Mouse (Mus musculus): Measurements from ENCODE around the gene Btbd11. TPM values are rescaled to one million over a fixed set of nuclear protein-coding genes. Genes with fewer than 3 reads are reported as not detected.
A peak's percentile ranks its signal among the peaks of the same experiment; 100 is the strongest.

Gene Btbd11
- polyA plus RNA-seq, 1 experiment from 2014 or later = 9.1 TPM

GRCm38 (mm10) chr10:85517223-85518110 is 130.9 kb downstream of the Btbd11 start:
- H3K4me3 ChIP-seq (replicated peaks) = no peak overlapping the region
- H3K36me3 ChIP-seq (replicated peaks) = no peaks in the 10 kb centered on the region
- no peak overlapping the region for H3K27ac ChIP-seq
- H3K4me1 ChIP-seq = no peaks in the 10 kb centered on the region
- H3K27me3 ChIP-seq = no peaks in the 10 kb centered on the region
- 76% methylated on average over 13 of the region's 13 CpGs for WGBS
- no peak overlapping the region for H3K9ac ChIP-seq
- ATAC-seq (ENCODE audit: low FRiP score) = no peak
- H3K4me2 ChIP-seq = no peak overlapping the region
- H3K9me3 ChIP-seq = no peaks in the 10 kb centered on the region

- no peaks in the 10 kb centered on the region for H3K4me1 ChIP-seq
- H3K27ac ChIP-seq = no peak overlapping the region
- H3K4me3 ChIP-seq (replicated peaks) = no peak overlapping the region
- H3K4me2 ChIP-seq = no peak overlapping the region
- no peaks in the 10 kb centered on the region for H3K36me3 ChIP-seq (replicated peaks)
- ATAC-seq (ENCODE audit: low FRiP score) = no peak
- H3K9me3 ChIP-seq = no peaks in the 10 kb centered on the region
- no peaks in the 10 kb centered on the region for H3K27me3 ChIP-seq
- 94% methylated on average over 6 of the region's 6 CpGs for WGBS
- no peak overlapping the region for H3K9ac ChIP-seq
Measured at GRCm38 (mm10) chr10:85518111-85518409, 131.4 kb downstream of the Btbd11 start.

GRCm38 (mm10) chr10:85522220-85522760 is 135.7 kb downstream of the Btbd11 start:
- H3K4me1 ChIP-seq = peaks cover 17% of the 10 kb centered on the region
- no peaks in the 10 kb centered on the region for H3K36me3 ChIP-seq (replicated peaks)
- H3K9me3 ChIP-seq = no peaks in the 10 kb centered on the region
- WGBS = 89% methylated on average over 7 of the region's 7 CpGs
- no peak overlapping the region for H3K27ac ChIP-seq
- no peaks in the 10 kb centered on the region for H3K27me3 ChIP-seq
- no peak overlapping the region for H3K9ac ChIP-seq
- H3K4me2 ChIP-seq = no peak overlapping the region
- no peak overlapping the region for H3K4me3 ChIP-seq (replicated peaks)
- no peak for ATAC-seq (ENCODE audit: low FRiP score)

GRCm38 (mm10) chr10:85525267-85526015 is 138.8 kb downstream of the Btbd11 start:
- 18% methylated on average over 7 of the region's 7 CpGs for WGBS
- Histone ChIP-seq H3K4me2 (no peak overlapping the region), H3K4me3 (replicated peaks) (no peak overlapping the region), H3K27me3 (no peaks in the 10 kb centered on the region), H3K9ac (no peak overlapping the region), H3K27ac (no peak overlapping the region), H3K36me3 (replicated peaks) (no peaks in the 10 kb centered on the region), H3K9me3 (no peaks in the 10 kb centered on the region), H3K4me1 (peaks cover 17% of the 10 kb centered on the region)
- ATAC-seq (ENCODE audit: low FRiP score) = peak; percentile 54

- no peak overlapping the region for H3K27ac ChIP-seq
- no peak overlapping the region for H3K4me3 ChIP-seq (replicated peaks)
- H3K4me2 ChIP-seq = no peak overlapping the region
- no peak for ATAC-seq (ENCODE audit: low FRiP score)
- no peaks in the 10 kb centered on the region for H3K36me3 ChIP-seq (replicated peaks)
- WGBS = 73% methylated on average over 2 of the region's 2 CpGs
- H3K9ac ChIP-seq = no peak overlapping the region
- H3K27me3 ChIP-seq = no peaks in the 10 kb centered on the region
- no peaks in the 10 kb centered on the region for H3K9me3 ChIP-seq
- peaks cover 17% of the 10 kb centered on the region for H3K4me1 ChIP-seq
Measured at GRCm38 (mm10) chr10:85526657-85527056, 140.0 kb downstream of the Btbd11 start.

- no peak overlapping the region for H3K9ac ChIP-seq
- no peak overlapping the region for H3K4me2 ChIP-seq
- ATAC-seq (ENCODE audit: low FRiP score) = no peak
- H3K4me1 ChIP-seq = peaks cover 17% of the 10 kb centered on the region
- WGBS = 73% methylated on average over 4 of the region's 4 CpGs
- no peak overlapping the region for H3K27ac ChIP-seq
- H3K9me3 ChIP-seq = no peaks in the 10 kb centered on the region
- H3K36me3 ChIP-seq (replicated peaks) = no peaks in the 10 kb centered on the region
- H3K27me3 ChIP-seq = no peaks in the 10 kb centered on the region
- no peak overlapping the region for H3K4me3 ChIP-seq (replicated peaks)
Measured at GRCm38 (mm10) chr10:85527722-85528121, 141.1 kb downstream of the Btbd11 start.

- H3K4me2 ChIP-seq = no peak overlapping the region
- H3K4me3 ChIP-seq (replicated peaks) = no peak overlapping the region
- H3K36me3 ChIP-seq (replicated peaks) = no peaks in the 10 kb centered on the region
- 42% methylated on average over 7 of the region's 7 CpGs for WGBS
- no peak for ATAC-seq (ENCODE audit: low FRiP score)
- H3K9ac ChIP-seq = no peak overlapping the region
- peaks cover 6% of the 10 kb centered on the region for H3K4me1 ChIP-seq
- H3K27ac ChIP-seq = no peak overlapping the region
- H3K9me3 ChIP-seq = no peaks in the 10 kb centered on the region
- no peaks in the 10 kb centered on the region for H3K27me3 ChIP-seq
Measured at GRCm38 (mm10) chr10:85533192-85533710, 146.6 kb downstream of the Btbd11 start.

- WGBS = 89% methylated on average over 11 of the region's 11 CpGs
Measured at GRCm38 (mm10) chr10:85538051-85538753, 151.6 kb downstream of the Btbd11 start.

GRCm38 (mm10) chr10:85539510-85540120 is 153.0 kb downstream of the Btbd11 start:
- 9% methylated on average over 8 of the region's 8 CpGs for WGBS
- no peaks in the 10 kb centered on the region for H3K9me3 ChIP-seq
- no peak overlapping the region for H3K4me3 ChIP-seq (replicated peaks)
- H3K9ac ChIP-seq = no peak overlapping the region
- no peaks in the 10 kb centered on the region for H3K27me3 ChIP-seq
- no peaks in the 10 kb centered on the region for H3K36me3 ChIP-seq (replicated peaks)
- ATAC-seq (ENCODE audit: low FRiP score) = peak; percentile 66; the same call in 1 of the 2 replicates
- peaks cover 18% of the 10 kb centered on the region for H3K4me1 ChIP-seq
- no peak overlapping the region for H3K4me2 ChIP-seq
- peak overlapping the region; percentile 59 for H3K27ac ChIP-seq

More at GRCm38 (mm10) chr10:85538051-85538753, 151.6 kb downstream of the Btbd11 start:
- no peaks in the 10 kb centered on the region for H3K36me3 ChIP-seq (replicated peaks)
- peaks cover 18% of the 10 kb centered on the region for H3K4me1 ChIP-seq
- no peak overlapping the region for H3K4me2 ChIP-seq
- no peak overlapping the region for H3K9ac ChIP-seq
- ATAC-seq (ENCODE audit: low FRiP score) = no peak
- no peaks in the 10 kb centered on the region for H3K9me3 ChIP-seq
- H3K4me3 ChIP-seq (replicated peaks) = no peak overlapping the region
- H3K27me3 ChIP-seq = no peaks in the 10 kb centered on the region
- H3K27ac ChIP-seq = no peak overlapping the region

GRCm38 (mm10) chr10:85540311-85541093 is 153.9 kb downstream of the Btbd11 start:
- Histone ChIP-seq H3K9me3 (no peaks in the 10 kb centered on the region), H3K4me1 (peaks cover 20% of the 10 kb centered on the region), H3K27ac (no peak overlapping the region), H3K4me2 (no peak overlapping the region), H3K9ac (no peak overlapping the region), H3K36me3 (replicated peaks) (no peaks in the 10 kb centered on the region), H3K27me3 (no peaks in the 10 kb centered on the region), H3K4me3 (replicated peaks) (no peak overlapping the region)
- WGBS = 92% methylated on average over 13 of the region's 13 CpGs
- ATAC-seq (ENCODE audit: low FRiP score) = no peak

- H3K27ac ChIP-seq = no peak overlapping the region
- H3K27me3 ChIP-seq = no peaks in the 10 kb centered on the region
- no peaks in the 10 kb centered on the region for H3K36me3 ChIP-seq (replicated peaks)
- ATAC-seq (ENCODE audit: low FRiP score) = no peak
- 90% methylated on average over 3 of the region's 3 CpGs for WGBS
- no peak overlapping the region for H3K4me2 ChIP-seq
- H3K4me3 ChIP-seq (replicated peaks) = no peak overlapping the region
- no peaks in the 10 kb centered on the region for H3K9me3 ChIP-seq
- H3K4me1 ChIP-seq = peaks cover 20% of the 10 kb centered on the region
- no peak overlapping the region for H3K9ac ChIP-seq
Measured at GRCm38 (mm10) chr10:85541481-85541880, 154.9 kb downstream of the Btbd11 start.
